Mouse (Mus musculus) CH12.LX (cell line): ENCODE results near the gene Kcnb1. TPM values are rescaled to one million over a fixed set of nuclear protein-coding genes. Genes with fewer than 3 reads are reported as not detected.

ENCODE experiments used
- DNase-seq: peaks from one replicate; pipeline ENCODE4 v3.0.0-alpha.2; 2013; ENCODE audit errors: extremely low read depth
- H3K27ac ChIP-seq: 2 replicates; pipeline ENCODE4 v1.5.1; 2012; ENCODE audit warnings: low read depth, mild to moderate bottlenecking, control low read depth, moderate library complexity; ENCODE audit not compliant: insufficient read depth
- H3K27me3 ChIP-seq: replicated peaks from 2 replicates; pipeline ENCODE3; 2012; ENCODE audit warnings: inconsistent platforms
- H3K36me3 ChIP-seq, 2 experiments: replicated peaks in 1 of 2; 2 replicates each; pipeline versions ENCODE3 to v1.6.1; 2012; ENCODE audit warnings: inconsistent platforms in 1 of 2, low read length in 1 of 2, mild to moderate bottlenecking in 1 of 2, mixed read lengths in 1 of 2, moderate library complexity in 1 of 2; ENCODE audit not compliant: control insufficient read depth in 1 of 2, insufficient read depth in 1 of 2
- H3K4me1 ChIP-seq, 2 experiments: 2 replicates each; pipeline ENCODE4 v1.6.1; 2012; ENCODE audit warnings: inconsistent platforms in 1 of 2, moderate library complexity in 1 of 2; ENCODE audit not compliant: insufficient read depth in 2 of 2, control insufficient read depth in 1 of 2
- H3K4me2 ChIP-seq: 2 replicates; pipeline ENCODE4 v1.6.1; 2012; ENCODE audit warnings: low read depth, mild to moderate bottlenecking, control low read depth; ENCODE audit not compliant: poor library complexity, insufficient read depth, severe bottlenecking
- H3K4me3 ChIP-seq, 3 experiments: fragments of 150-350 bp in 1 of 3; sonication (generic) in 1 of 3; replicated peaks in 1 of 3; 2 replicates each; pipeline versions ENCODE3 to v1.5.1; 2011 to 2012; ENCODE audit warnings: low read depth in 2 of 3, low read length in 2 of 3, mild to moderate bottlenecking in 2 of 3, moderate library complexity in 2 of 3, control low read depth in 1 of 3, improper control_type of control experiment in 1 of 3, inconsistent platforms in 1 of 3, mixed read lengths in 1 of 3; ENCODE audit not compliant: poor library complexity in 1 of 3
- H3K79me2 ChIP-seq: replicated peaks from 2 replicates; pipeline ENCODE4 v1.6.1; 2012; ENCODE audit warnings: mild to moderate bottlenecking, moderate library complexity; ENCODE audit not compliant: control insufficient read depth, poor library complexity, insufficient read depth, severe bottlenecking; ENCODE audit errors: extremely low read depth
- H3K9ac ChIP-seq: 2 replicates; pipeline ENCODE4 v1.6.1; 2012; ENCODE audit warnings: low read depth, mild to moderate bottlenecking, control low read depth, moderate library complexity; ENCODE audit not compliant: insufficient read depth
- H3K9me3 ChIP-seq: replicated peaks from 2 replicates; pipeline ENCODE3; 2012; ENCODE audit warnings: low read length, inconsistent platforms, mixed read lengths
- BHLHE40 ChIP-seq: IDR thresholded peaks from 2 replicates; pipeline ENCODE4 v1.6.1; 2011; ENCODE audit warnings: mild to moderate bottlenecking, low read depth, low read length, improper control_type of control experiment
- CHD1 ChIP-seq: IDR thresholded peaks from 2 replicates; pipeline ENCODE4 v1.6.1; 2012; ENCODE audit warnings: low read depth, low read length, improper control_type of control experiment, inconsistent platforms
- CTCF ChIP-seq, 2 experiments: IDR thresholded peaks in 1 of 2; conservative IDR thresholded peaks in 1 of 2; 2 replicates each; pipeline ENCODE4 v1.5.1; 2011 to 2012; ENCODE audit warnings: low read depth in 2 of 2, low read length in 2 of 2, improper control_type of control experiment in 1 of 2, inconsistent platforms in 1 of 2, mild to moderate bottlenecking in 1 of 2, moderate library complexity in 1 of 2
- ELF1 ChIP-seq: IDR thresholded peaks from 2 replicates; pipeline ENCODE4 v1.6.1; 2014; ENCODE audit warnings: low read depth, mild to moderate bottlenecking, inconsistent platforms, low read length, improper control_type of control experiment
- EP300 ChIP-seq: IDR thresholded peaks from 2 replicates; pipeline ENCODE4 v1.6.1; 2011; ENCODE audit warnings: low read length, improper control_type of control experiment
- ETS1 ChIP-seq: conservative IDR thresholded peaks from 2 replicates; pipeline ENCODE4 v1.6.1; 2012; ENCODE audit warnings: low read depth, mild to moderate bottlenecking, inconsistent platforms, low read length, improper control_type of control experiment, moderate library complexity
- HCFC1 ChIP-seq: IDR thresholded peaks from 2 replicates; pipeline ENCODE4 v1.6.1; 2012; ENCODE audit warnings: low read depth, mild to moderate bottlenecking, inconsistent platforms, low read length, improper control_type of control experiment
- MAFK ChIP-seq: IDR thresholded peaks from 2 replicates; pipeline ENCODE4 v1.6.1; 2011; ENCODE audit warnings: low read length, improper control_type of control experiment; ENCODE audit not compliant: insufficient replicate concordance
- MAX ChIP-seq: IDR thresholded peaks from 2 replicates; pipeline ENCODE4 v1.6.1; 2011; ENCODE audit warnings: low read length, improper control_type of control experiment
- MEF2A ChIP-seq: IDR thresholded peaks from 2 replicates; pipeline ENCODE4 v1.6.1; 2014; ENCODE audit warnings: low read depth, mild to moderate bottlenecking, inconsistent platforms, low read length, improper control_type of control experiment, borderline replicate concordance
- MXI1 ChIP-seq: IDR thresholded peaks from 2 replicates; pipeline ENCODE4 v1.6.1; 2011; ENCODE audit warnings: mild to moderate bottlenecking, low read depth, low read length, improper control_type of control experiment
- MYC ChIP-seq: IDR thresholded peaks from 2 replicates; pipeline ENCODE4 v1.6.1; 2011; ENCODE audit warnings: low read depth, mild to moderate bottlenecking, improper control_type of control experiment, low read length
- NELFE ChIP-seq: IDR thresholded peaks from 2 replicates; pipeline ENCODE4 v1.6.1; 2011; ENCODE audit warnings: low read depth, low read length, improper control_type of control experiment
- NRF1 ChIP-seq: IDR thresholded peaks from 2 replicates; pipeline ENCODE4 v1.6.1; 2014; ENCODE audit warnings: low read depth, mild to moderate bottlenecking, inconsistent platforms, low read length, improper control_type of control experiment, moderate library complexity
- POLR2A ChIP-seq: IDR thresholded peaks from 2 replicates; pipeline ENCODE4 v1.6.1; 2011; ENCODE audit warnings: low read depth, mild to moderate bottlenecking, improper control_type of control experiment, low read length
- POLR2AphosphoS2 ChIP-seq: IDR thresholded peaks from 2 replicates; pipeline ENCODE4 v1.6.1; 2011; ENCODE audit warnings: low read depth, low read length, improper control_type of control experiment
- RAD21 ChIP-seq: IDR thresholded peaks from 2 replicates; pipeline ENCODE4 v1.6.1; 2011; ENCODE audit warnings: low read depth, mild to moderate bottlenecking, low read length, improper control_type of control experiment, moderate library complexity
- SMC3 ChIP-seq: IDR thresholded peaks from 2 replicates; pipeline ENCODE4 v1.6.1; 2011; ENCODE audit warnings: low read depth, low read length, improper control_type of control experiment
- TBP ChIP-seq: conservative IDR thresholded peaks from 2 replicates; pipeline ENCODE4 v1.6.1; 2011; ENCODE audit warnings: low read depth, low read length, improper control_type of control experiment
- TCF12 ChIP-seq: IDR thresholded peaks from 2 replicates; pipeline ENCODE4 v1.6.1; 2014; ENCODE audit warnings: low read depth, mild to moderate bottlenecking, inconsistent platforms, low read length, improper control_type of control experiment
- UBTF ChIP-seq: IDR thresholded peaks from 2 replicates; pipeline ENCODE4 v1.6.1; 2012; ENCODE audit warnings: low read depth, mild to moderate bottlenecking, inconsistent platforms, low read length, improper control_type of control experiment, moderate library complexity
- USF1 ChIP-seq: IDR thresholded peaks from 2 replicates; pipeline ENCODE4 v1.6.1; 2014; ENCODE audit warnings: low read depth, mild to moderate bottlenecking, inconsistent platforms, low read length, improper control_type of control experiment
- ZC3H11A ChIP-seq: IDR thresholded peaks from 2 replicates; pipeline ENCODE4 v1.6.1; 2012; ENCODE audit warnings: low read depth, mild to moderate bottlenecking, inconsistent platforms, low read length, improper control_type of control experiment
- ZKSCAN1 ChIP-seq: IDR thresholded peaks from 2 replicates; pipeline ENCODE4 v1.6.1; 2012; ENCODE audit warnings: low read depth, inconsistent platforms, low read length, improper control_type of control experiment, borderline replicate concordance
- ZMIZ1 ChIP-seq: IDR thresholded peaks from 2 replicates; pipeline ENCODE4 v1.6.1; 2012; ENCODE audit warnings: low read depth, mild to moderate bottlenecking, inconsistent platforms, low read length, improper control_type of control experiment
- dilution Hi-C: fragments of 300-500 bp; cut with MboI; formaldehyde crosslinking; loops from 2 replicates; pipeline ENCODE4 v1.14.3; 2020; ENCODE audit warnings: low sequenced_read_pairs; ENCODE audit not compliant: extremely low pct_unique_long_range_greater_than_20kb, extremely low pct_ligation_motif_present
- in situ Hi-C: fragments of 300-500 bp; cut with MboI; formaldehyde crosslinking; loops from 3 replicates; pipeline ENCODE4 v1.14.3; 2019; ENCODE audit warnings: low sequenced_read_pairs, low pct_ligation_motif_present, low pct_unique_long_range_greater_than_20kb, mixed read lengths
- polyA plus RNA-seq: library from polyadenylated mRNA; unstranded; fragments of >175 nt; gene quantifications from 2 replicates; pipeline ENCODE4 v1.2.1, GENCODE M21; 2012; ENCODE audit warnings: low read depth; ENCODE audit not compliant: insufficient read length
- total RNA-seq, 2 experiments: library from RNA; depleted of rRNA; stranded (reverse); fragments of 300-350 nt in 1 of 2; fragments of >200 nt in 1 of 2; gene quantifications; 2 replicates each; pipeline ENCODE4 v1.2.3; 2012 to 2014

Kcnb1 gene
- total and polyA plus RNA-seq, 3 experiments = 2.5 to 6.6 (median 5.1) TPM

GRCm38 (mm10) chr2:167055386-167055785 lies 134.6 kb downstream of the Kcnb1 start:
- H3K27ac ChIP-seq = no peak overlapping the region
- no peak overlapping the region for H3K4me2 ChIP-seq
- dilution Hi-C loops (no loop called here), in situ Hi-C loops (no loop called here)
- TF ChIP-seq HCFC1 (no peak), ELF1 (no peak), ZMIZ1 (no peak), MXI1 (no peak), NRF1 (no peak), BHLHE40 (no peak), ETS1 (no peak), USF1 (no peak), EP300 (no peak), CHD1 (no peak), POLR2A (no peak), MEF2A (no peak), SMC3 (no peak), MYC (no peak), RAD21 (no peak), TCF12 (no peak)
- H3K4me1 ChIP-seq = peaks cover 0 to 48% of the 10 kb centered on the region in 2 experiments; a peak in 2 of 4 replicates
- DNase-seq = no peak
- H3K9ac ChIP-seq = no peak overlapping the region
- H3K79me2 ChIP-seq = no peaks in the 10 kb centered on the region; the same call in none of the 2 replicates
- no peak overlapping the region for H3K4me3 ChIP-seq
- H3K9me3 ChIP-seq = no peaks in the 10 kb centered on the region
- H3K36me3 ChIP-seq = peaks cover 42 to 71% of the 10 kb centered on the region in 2 experiments
- no peaks in the 10 kb centered on the region for H3K27me3 ChIP-seq

GRCm38 (mm10) chr2:167053127-167053844 lies 136.7 kb downstream of the Kcnb1 start:
- Histone ChIP-seq H3K9me3 (no peaks in the 10 kb centered on the region), H3K4me2 (no peak overlapping the region), H3K4me1 (peaks cover 0 to 28% of the 10 kb centered on the region in 2 experiments; a peak in 2 of 4 replicates), H3K9ac (no peak overlapping the region), H3K4me3 (no peak overlapping the region), H3K27ac (no peak overlapping the region), H3K36me3 (peaks cover 54 to 86% of the 10 kb centered on the region in 2 experiments), H3K27me3 (no peaks in the 10 kb centered on the region), H3K79me2 (no peaks in the 10 kb centered on the region; the same call in none of the 2 replicates)
- in situ Hi-C loops = no loop called here
- no peak for TF ChIP-seq POLR2AphosphoS2
- TF ChIP-seq NELFE = no peak
- TF ChIP-seq ZC3H11A = no peak
- TF ChIP-seq TBP = no peak
- TF ChIP-seq MAFK = no peak
- TF ChIP-seq BHLHE40 = no peak
- no peak for TF ChIP-seq MXI1
- TF ChIP-seq ZKSCAN1 = no peak
- no peak for TF ChIP-seq MAX
- TF ChIP-seq UBTF = no peak
- no peak for TF ChIP-seq CTCF (conservative IDR thresholded peaks at IDR 0.05 in 1 of 2, IDR thresholded peaks at IDR 0.05 in 1 of 2; ENCODE audit: low read depth in 2 of 2, low read length in 2 of 2)
- TF ChIP-seq CHD1 = no peak
- no peak for DNase-seq
- dilution Hi-C loops = no loop called here
